Mouse (Mus musculus) stomach, postnatal 0 days (tissue): ENCODE results near the gene Dmwd.

ENCODE experiments used
- CTCF ChIP-seq: IDR thresholded peaks from 2 replicates; pipeline ENCODE4 v1.5.1; 2016; ENCODE audit warnings: antibody characterized with exemption, low read depth, mild to moderate bottlenecking, moderate library complexity
- EP300 ChIP-seq: optimal IDR thresholded peaks from 2 replicates; pipeline ENCODE3; 2016; ENCODE audit warnings: antibody characterized with exemption

DNA sequence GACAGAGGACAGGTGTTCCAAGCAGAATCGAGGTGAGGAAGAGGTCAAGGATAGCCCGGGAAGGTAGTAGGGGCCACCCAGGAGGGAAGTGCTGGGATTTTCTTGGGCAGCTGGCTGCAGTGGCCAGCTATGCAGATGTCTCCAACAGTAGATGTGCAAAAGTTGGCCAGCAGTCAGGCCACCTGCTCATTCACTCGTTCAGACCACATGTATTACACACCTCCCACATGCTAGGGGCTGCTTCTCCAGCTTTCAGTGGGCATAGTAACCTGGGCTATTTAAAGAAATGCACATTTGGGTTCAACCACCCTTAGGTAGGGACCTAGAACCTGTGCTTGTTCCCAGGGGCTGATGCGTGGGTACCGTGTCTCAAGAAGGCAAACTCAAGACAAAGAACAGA lies 51.7 kb downstream of the Dmwd start:
- TF ChIP-seq CTCF (no peak), EP300 (no peak)
